Mouse (Mus musculus) left cerebral cortex, postnatal 25 days (tissue): Measurements from ENCODE around the gene Tmem150c. TPM values are rescaled to one million over a fixed set of nuclear protein-coding genes. Genes with fewer than 3 reads are reported as not detected.

Experiments used
- DNase-seq, 2 experiments: peaks; one replicate each; pipeline ENCODE4 v3.0.0; 2022; ENCODE audit warnings: low spot score in 2 of 2, mixed read lengths in 1 of 2
- intact Hi-C: fragments of 180-260 bp; cut with DNase I; formaldehyde crosslinking; loops from one replicate; pipeline ENCODE4 v1.15.1; 2025
- total RNA-seq, 2 experiments: library from RNA; stranded (reverse); gene quantifications; 2 replicates each; pipeline ENCODE4 v1.2.3; 2021

Gene Tmem150c
- 10 to 100 TPM; 42.4 to 44.5 TPM for total RNA-seq

GRCm38 (mm10) chr5:100159638-100159973 is at the start of gene Tmem150c:
Tmem150c (minus strand) TSS chr5:100159808.
- no peak for DNase-seq
- intact Hi-C loops = no loop called here

GRCm38 (mm10) chr5:100209093-100209492 is 49.5 kb upstream of the Tmem150c start:
- no peak for DNase-seq
- intact Hi-C loops = no loop called here

- intact Hi-C loops = no loop called here
- DNase-seq = no peak
Measured at GRCm38 (mm10) chr5:100206675-100207074, 47.1 kb upstream of the Tmem150c start.

- no peak for DNase-seq
- intact Hi-C loops = no loop called here
Measured at GRCm38 (mm10) chr5:100205519-100206189, 46.0 kb upstream of the Tmem150c start.

GRCm38 (mm10) chr5:100200805-100201204 is 41.2 kb upstream of the Tmem150c start:
- peak in 1 of 2 experiments; percentile 58 for DNase-seq
- intact Hi-C loops = no loop called here

GRCm38 (mm10) chr5:100200296-100200695 is 40.7 kb upstream of the Tmem150c start:
- DNase-seq = no peak
- intact Hi-C loops = no loop called here

GRCm38 (mm10) chr5:100199092-100199853 is 39.7 kb upstream of the Tmem150c start:
- intact Hi-C loops = no loop called here
- DNase-seq = no peak

- intact Hi-C loops = no loop called here
- DNase-seq = no peak
Measured at GRCm38 (mm10) chr5:100197476-100197875, 37.9 kb upstream of the Tmem150c start.

GRCm38 (mm10) chr5:100196854-100197431 is 37.3 kb upstream of the Tmem150c start:
- intact Hi-C loops = no loop called here

GRCm38 (mm10) chr5:100196397-100196796 is 36.8 kb upstream of the Tmem150c start:
- no peak for DNase-seq
- intact Hi-C loops = no loop called here

More at GRCm38 (mm10) chr5:100196854-100197431, 37.3 kb upstream of the Tmem150c start:
- peak in 1 of 2 experiments; percentile 37 for DNase-seq

GRCm38 (mm10) chr5:100191438-100192190 is 32.0 kb upstream of the Tmem150c start:
- no peak for DNase-seq
- intact Hi-C loops = no loop called here

- intact Hi-C loops = no loop called here
- DNase-seq = peak in 1 of 2 experiments; percentile 48
Measured at GRCm38 (mm10) chr5:100187035-100187901, 27.7 kb upstream of the Tmem150c start.

GRCm38 (mm10) chr5:100186618-100187017 is 27.0 kb upstream of the Tmem150c start:
- intact Hi-C loops = no loop called here
- no peak for DNase-seq

GRCm38 (mm10) chr5:100185895-100186294 is 26.3 kb upstream of the Tmem150c start:
- intact Hi-C loops = no loop called here
- no peak for DNase-seq

- intact Hi-C loops = no loop called here
- DNase-seq = no peak
Measured at GRCm38 (mm10) chr5:100181011-100181410, 21.4 kb upstream of the Tmem150c start.

GRCm38 (mm10) chr5:100178781-100179165 is 19.2 kb upstream of the Tmem150c start:
- intact Hi-C loops = no loop called here

GRCm38 (mm10) chr5:100178122-100178780 is 18.6 kb upstream of the Tmem150c start:
- DNase-seq = peak in 1 of 2 experiments; percentile 72
- intact Hi-C loops = no loop called here

More at GRCm38 (mm10) chr5:100178781-100179165, 19.2 kb upstream of the Tmem150c start:
- DNase-seq = no peak

GRCm38 (mm10) chr5:100177547-100177946 is 17.9 kb upstream of the Tmem150c start:
- DNase-seq = no peak
- intact Hi-C loops = no loop called here

- DNase-seq = no peak
- intact Hi-C loops = no loop called here
Measured at GRCm38 (mm10) chr5:100176096-100176495, 16.5 kb upstream of the Tmem150c start.
